Mouse (Mus musculus): ENCODE results near the gene Hoxd10. TPM values are rescaled to one million over a fixed set of nuclear protein-coding genes. Genes with fewer than 3 reads are reported as not detected.

The Hoxd10 gene
- total RNA-seq, 2 experiments from 2014 or later: not detected

DNA sequence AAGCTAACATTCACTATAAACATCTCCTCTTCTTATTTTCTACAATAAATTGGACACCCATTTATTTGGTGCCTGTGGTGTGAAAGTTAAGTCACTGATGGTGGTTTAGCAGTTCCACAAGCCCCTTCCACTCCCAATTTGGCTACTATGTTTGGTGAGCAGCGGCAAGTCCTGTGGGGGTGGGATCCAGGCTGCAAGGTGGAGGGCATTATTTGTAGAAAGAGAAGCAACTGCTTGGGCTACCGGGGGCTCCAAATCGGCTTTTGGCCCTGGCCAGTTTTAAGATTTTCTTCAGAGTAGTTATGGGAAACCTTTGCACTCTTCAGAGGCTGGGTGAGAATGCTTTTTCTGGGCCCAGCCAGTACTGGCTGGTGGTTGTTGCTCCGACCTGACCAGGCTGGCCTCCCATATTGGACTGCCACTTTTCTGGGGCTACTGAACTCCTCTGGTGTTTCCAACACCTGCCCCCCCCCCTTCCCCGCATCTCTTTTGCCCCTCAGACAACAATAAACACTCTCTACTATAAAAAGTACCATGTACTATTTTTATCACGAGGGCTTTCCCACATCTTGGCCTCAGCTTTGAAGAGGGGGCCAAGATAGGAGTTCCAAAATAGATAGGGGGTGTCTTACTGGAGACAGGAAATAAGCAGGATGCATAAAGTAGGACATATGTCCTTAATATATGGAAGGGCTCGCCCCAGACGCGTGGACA lies 40.2 kb downstream of the Hoxd10 start:
- no peak for DNase-seq

- no peak for DNase-seq
These were observed 41.0 kb downstream of the Hoxd10 start for GRCm38 (mm10) chr2:74732513-74733316.

- no peak for DNase-seq
These were observed 41.6 kb downstream of the Hoxd10 start for GRCm38 (mm10) chr2:74733317-74733661.

GRCm38 (mm10) chr2:74733765-74734164 lies 42.0 kb downstream of the Hoxd10 start:
- no peak for DNase-seq

- DNase-seq: no peak
These were observed 42.7 kb downstream of the Hoxd10 start for GRCm38 (mm10) chr2:74734451-74734850.

DNA sequence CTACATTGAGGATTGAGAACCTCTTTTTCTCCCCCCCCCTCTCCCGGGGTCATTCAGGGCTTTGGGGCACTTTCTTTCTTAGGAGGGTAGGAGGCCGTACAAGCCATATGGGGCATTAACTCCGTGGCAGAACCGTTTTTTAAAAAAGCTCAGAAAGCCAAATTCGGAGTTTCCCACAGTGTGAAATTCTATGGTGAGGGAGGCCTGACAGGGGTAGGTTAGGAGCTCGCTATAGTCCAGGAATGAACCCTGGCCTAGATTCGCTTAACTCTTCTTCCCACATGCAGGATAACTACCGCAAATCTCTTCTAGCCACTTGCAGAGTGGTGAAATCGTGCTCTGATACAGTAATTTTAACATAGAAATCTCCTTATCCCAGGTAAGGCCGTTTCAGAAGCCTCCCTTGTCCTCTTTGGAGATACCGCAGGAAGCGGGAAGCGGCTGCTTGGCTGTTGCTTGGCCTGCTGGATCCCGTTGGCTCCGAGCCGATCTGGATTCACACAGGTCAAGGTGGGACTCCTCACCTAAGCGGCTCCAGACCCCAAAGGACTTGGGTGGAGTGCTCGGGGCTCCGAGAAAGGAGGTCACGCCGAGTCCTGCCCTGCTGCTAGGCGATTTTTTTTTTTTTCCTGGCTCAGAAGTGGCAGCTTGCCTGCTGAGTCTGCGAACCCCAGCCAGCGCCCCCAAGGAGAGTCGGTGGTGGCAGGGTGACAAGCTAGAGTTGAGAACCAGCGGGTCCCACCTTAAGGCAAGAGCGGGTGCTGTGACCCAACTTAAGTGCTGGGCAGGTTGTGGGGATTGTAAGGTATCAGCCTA lies 43.5 kb downstream of the Hoxd10 start:
- DNase-seq: no peak

GRCm38 (mm10) chr2:74735851-74736687 lies 44.3 kb downstream of the Hoxd10 start:
- no peak for DNase-seq

- no peak for DNase-seq
These were observed 45.2 kb downstream of the Hoxd10 start for GRCm38 (mm10) chr2:74736688-74737577.

GRCm38 (mm10) chr2:74737578-74738070 lies 45.9 kb downstream of the Hoxd10 start:
- DNase-seq: no peak

- no peak for DNase-seq
These were observed 47.1 kb downstream of the Hoxd10 start for GRCm38 (mm10) chr2:74738623-74739475.

GRCm38 (mm10) chr2:74739476-74739800 lies 47.7 kb downstream of the Hoxd10 start:
- no peak for DNase-seq

GRCm38 (mm10) chr2:74739869-74740268 lies 48.1 kb downstream of the Hoxd10 start:
- no peak for DNase-seq

GRCm38 (mm10) chr2:74740311-74741091 lies 48.8 kb downstream of the Hoxd10 start:
- no peak for DNase-seq

GRCm38 (mm10) chr2:74741252-74741978 lies 49.7 kb downstream of the Hoxd10 start:
- no peak for DNase-seq

DNA sequence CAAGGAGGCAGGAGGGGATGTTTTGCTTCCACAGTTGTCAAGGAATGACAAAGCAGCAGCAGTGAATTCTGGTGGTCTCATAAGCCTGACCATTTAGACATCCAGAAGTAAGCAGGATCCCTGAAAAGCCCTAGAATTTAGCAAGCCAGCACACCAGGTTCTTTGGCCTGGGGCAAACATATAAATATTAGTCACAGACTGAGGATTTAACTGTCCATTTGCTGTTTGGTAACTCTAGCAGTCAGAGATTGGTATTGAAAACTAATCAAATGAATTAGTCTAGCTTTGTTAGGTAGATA lies 50.2 kb downstream of the Hoxd10 start:
- DNase-seq: no peak
